22 mouse cellular contexts compared by ENCODE assay signal in the genomic region with DNA sequence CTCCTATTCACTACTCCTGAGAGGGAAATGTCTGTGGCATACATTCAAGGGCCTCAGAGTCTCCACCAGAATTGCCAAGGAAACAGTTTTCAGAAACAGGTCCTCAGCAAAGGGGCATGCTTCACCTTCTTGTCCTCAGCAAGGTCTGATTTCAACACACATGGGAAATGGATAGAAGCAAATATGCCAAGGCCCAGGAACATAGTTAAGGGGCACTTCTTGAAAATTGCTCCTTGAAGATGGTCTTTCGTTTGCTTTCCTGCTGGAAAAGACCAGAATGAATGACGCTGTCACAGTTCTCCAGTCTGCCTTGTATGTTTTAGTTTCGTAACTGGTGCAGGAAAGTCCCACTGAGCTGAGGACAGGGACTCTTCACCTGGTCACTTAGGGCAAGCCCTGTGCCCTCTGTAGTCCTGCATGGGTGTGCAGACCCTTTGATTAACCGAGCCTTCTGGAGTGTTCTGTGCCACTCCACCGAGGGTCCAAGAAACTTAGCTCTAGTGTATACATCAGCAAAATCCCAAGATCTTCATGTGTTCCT.
DNase-seq lines count a peak whose midpoint lies in the region; ATAC-seq and TF ChIP-seq lines count a peak whose summit lies in the region.
"Had no signal": no experiment of that assay in that cellular context is flagged by ENCODE, and none has a peak within 500 bp of the region (broad histone marks: within the 10 kb centered on the region; RNA-seq: fewer than 3 reads in every experiment).

No protein-coding gene starts in this region.

- H3K4me2 ChIP-seq in lung, embryonic 15.5 days: no peak overlapping the region
- no peak overlapping the region for H3K4me2 ChIP-seq in kidney, embryonic 15.5 days
- no peak overlapping the region for H3K4me2 ChIP-seq in hindbrain, postnatal 0 days (ENCODE audit: low read depth, low read length)
- H3K4me2 ChIP-seq: forebrain, embryonic 13.5 days; heart, embryonic 11.5 days; hindbrain, embryonic 12.5 days; hindbrain, embryonic 15.5 days had no signal

- H3K9me3 ChIP-seq in lung, embryonic 15.5 days: no peaks in the 10 kb centered on the region
- H3K9me3 ChIP-seq in kidney, embryonic 15.5 days (replicated peaks): no peaks in the 10 kb centered on the region
- H3K9me3 ChIP-seq in hindbrain, postnatal 0 days (ENCODE audit: low read length): no peaks in the 10 kb centered on the region
- H3K9me3 ChIP-seq: forebrain, embryonic 10.5 days; forebrain, embryonic 13.5 days; hindbrain, embryonic 12.5 days; hindbrain, embryonic 15.5 days had no signal

- DNase-seq in heart, adult 11 months: peak; percentile 22
- no peak for DNase-seq in heart, adult 18-20 months
- DNase-seq in lung, postnatal 10 days: peak; percentile 15
- DNase-seq in lung, postnatal 36 days: peak; percentile 62
- DNase-seq in spleen, adult 12 weeks (ENCODE audit: low spot score): no peak
- no peak for DNase-seq in hindbrain, postnatal 0 days (ENCODE audit: low spot score)
- DNase-seq: adrenal gland, postnatal 10 days; adrenal gland, postnatal 36 days; cerebellum, adult 18-20 months; cerebellum, adult 9-10 months; cerebellum, postnatal 14 days; forebrain, postnatal 0 days; gastrocnemius, adult 2 months; gastrocnemius, postnatal 14 days had no signal

- H3K36me3 ChIP-seq in lung, embryonic 15.5 days: no peaks in the 10 kb centered on the region
- no peaks in the 10 kb centered on the region for H3K36me3 ChIP-seq in kidney, embryonic 15.5 days
- H3K36me3 ChIP-seq in hindbrain, postnatal 0 days (ENCODE audit: insufficient read depth, low read length): no peaks in the 10 kb centered on the region
- H3K36me3 ChIP-seq: forebrain, embryonic 10.5 days; hindbrain, embryonic 12.5 days; hindbrain, embryonic 15.5 days had no signal

- TF ChIP-seq CTCF in hindbrain, postnatal 0 days (IDR thresholded peaks at IDR 0.05; ENCODE audit: low read depth): no peak

- H3K27me3 ChIP-seq in lung, embryonic 15.5 days: no peaks in the 10 kb centered on the region
- H3K27me3 ChIP-seq in kidney, embryonic 15.5 days: no peaks in the 10 kb centered on the region
- no peaks in the 10 kb centered on the region for H3K27me3 ChIP-seq in hindbrain, postnatal 0 days (ENCODE audit: insufficient read depth, low read length)
- H3K27me3 ChIP-seq: forebrain, embryonic 13.5 days; hindbrain, embryonic 12.5 days; hindbrain, embryonic 15.5 days had no signal

- 0 out of 2 replicates have a peak overlapping the region, but pooled peaks have one; percentile 2 for H3K27ac ChIP-seq in lung, embryonic 15.5 days
- H3K27ac ChIP-seq in kidney, embryonic 15.5 days: no peak overlapping the region
- H3K27ac ChIP-seq in hindbrain, postnatal 0 days: no peak overlapping the region
- H3K27ac ChIP-seq: forebrain, embryonic 10.5 days; forebrain, embryonic 13.5 days; gastrocnemius, adult 2 months; hindbrain, embryonic 12.5 days; hindbrain, embryonic 15.5 days had no signal

- no peak overlapping the region for H3K4me3 ChIP-seq in lung, embryonic 15.5 days
- H3K4me3 ChIP-seq in kidney, embryonic 15.5 days (replicated peaks): no peak overlapping the region
- H3K4me3 ChIP-seq in hindbrain, postnatal 0 days (ENCODE audit: low read length): no peak overlapping the region
- H3K4me3 ChIP-seq: forebrain, embryonic 10.5 days; forebrain, embryonic 13.5 days; gastrocnemius, adult 2 months; hindbrain, embryonic 12.5 days; hindbrain, embryonic 15.5 days had no signal

- ATAC-seq in lung, embryonic 15.5 days (ENCODE audit: borderline replicate concordance, extremely low read depth, low FRiP score, low TSS enrichment): no peak
- ATAC-seq in kidney, embryonic 15.5 days (replicated peaks; ENCODE audit: low FRiP score): no peak
- no peak for ATAC-seq in hindbrain, postnatal 0 days
- ATAC-seq: activated CD4-positive, CD25-positive, alpha-beta regulatory T cell, adult 4 months; forebrain, embryonic 13.5 days; forebrain, postnatal 0 days had no signal

- 54% methylated on average over 5 of the region's 5 CpGs for WGBS in lung, embryonic 15.5 days
- WGBS in kidney, embryonic 15.5 days: 85% methylated on average over 5 of the region's 5 CpGs
- WGBS in hindbrain, postnatal 0 days: 91% methylated on average over 5 of the region's 5 CpGs

- no peak overlapping the region for H3K9ac ChIP-seq in lung, embryonic 15.5 days
- no peak overlapping the region for H3K9ac ChIP-seq in kidney, embryonic 15.5 days
- H3K9ac ChIP-seq in hindbrain, postnatal 0 days (replicated peaks; ENCODE audit: low read length): no peak overlapping the region
- H3K9ac ChIP-seq: forebrain, embryonic 13.5 days; forebrain, postnatal 0 days; hindbrain, embryonic 12.5 days; hindbrain, embryonic 15.5 days had no signal

- no peaks in the 10 kb centered on the region for H3K4me1 ChIP-seq in lung, embryonic 15.5 days
- no peaks in the 10 kb centered on the region for H3K4me1 ChIP-seq in kidney, embryonic 15.5 days
- no peaks in the 10 kb centered on the region for H3K4me1 ChIP-seq in hindbrain, postnatal 0 days (ENCODE audit: insufficient read depth, low read length)
- H3K4me1 ChIP-seq: forebrain, embryonic 10.5 days; forebrain, embryonic 13.5 days; hindbrain, embryonic 12.5 days; hindbrain, embryonic 15.5 days had no signal

Comparison
In these comparisons a context has a peak if more than half of its experiments do, and no peak if none do; other contexts are left out.
1. DNase-seq: peak in heart, adult 11 months (single experiment), lung, postnatal 10 days (single experiment) and lung, postnatal 36 days (single experiment); none in heart, adult 18-20 months (0 of 2), spleen, adult 12 weeks (single experiment) and hindbrain, postnatal 0 days (single experiment).